Mouse (Mus musculus): ENCODE results near the gene Rpl36. TPM values are rescaled to one million over a fixed set of nuclear protein-coding genes. Genes with fewer than 3 reads are reported as not detected.
A peak's percentile ranks its signal among the peaks of the same experiment; 100 is the strongest.
"Not testable (repeated sequence)": the region's sequence is repeated elsewhere in the genome, so short reads cannot be mapped to it uniquely, and the experiment has no call there.

The Rpl36 gene
- polyA plus RNA-seq, 1 experiment from 2014 or later, result 2,447 TPM

DNA sequence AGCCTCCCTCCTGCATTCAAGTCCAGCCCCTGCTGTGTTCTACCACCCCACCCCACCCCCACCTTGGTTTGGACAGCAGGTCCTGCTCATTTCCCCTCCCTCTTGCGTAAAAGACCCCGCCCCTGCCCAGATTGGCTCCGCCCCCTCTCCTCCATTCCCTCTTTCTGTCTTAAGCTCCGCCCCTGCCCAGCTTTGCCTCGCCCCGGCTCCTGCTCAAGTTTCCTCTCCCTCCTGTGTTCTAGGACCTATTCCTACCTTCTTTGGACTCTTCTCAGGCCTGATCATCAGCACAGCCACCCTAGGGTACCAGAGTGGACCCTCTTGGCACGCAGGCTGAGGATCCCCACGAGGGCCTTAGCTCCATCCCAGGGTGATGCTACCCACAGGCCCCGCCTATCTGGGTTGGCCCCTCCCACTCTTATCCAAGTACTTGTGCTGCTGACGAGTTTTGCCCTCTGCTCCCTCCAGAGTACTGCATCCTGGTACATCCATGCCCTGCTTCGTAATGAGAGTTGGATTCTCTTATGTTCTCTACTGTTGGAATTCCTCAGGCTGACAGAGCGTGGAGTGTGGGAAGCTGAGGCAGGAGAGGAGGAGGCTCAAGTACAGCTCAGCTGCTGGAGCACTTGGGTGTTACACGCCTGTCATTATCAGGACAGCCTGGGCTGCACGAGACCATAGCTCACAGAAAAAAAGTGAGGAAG lies 1.2 kb upstream of the Rpl36 start:
- no peaks in the 10 kb centered on the region for H3K27me3 ChIP-seq (ENCODE audit: control insufficient read depth, insufficient read depth, low read length)
- no peak overlapping the region for H3K9ac ChIP-seq (replicated peaks; ENCODE audit: low read depth, low read length)
- no peak for ATAC-seq (ENCODE audit: insufficient number of reproducible peaks, insufficient read depth, low FRiP score, low read depth)
- H3K4me2 ChIP-seq (replicated peaks; ENCODE audit: low read depth, low read length), result no peak overlapping the region
- H3K9me3 ChIP-seq (ENCODE audit: control insufficient read depth, low read depth, low read length), result no peaks in the 10 kb centered on the region
- peaks cover 24% of the 10 kb centered on the region; the same call in 1 of the 2 replicates for H3K4me1 ChIP-seq (ENCODE audit: control insufficient read depth, insufficient read depth, low read length)
- peaks cover 36% of the 10 kb centered on the region for H3K36me3 ChIP-seq (ENCODE audit: control insufficient read depth, insufficient read depth, low read length)
- H3K27ac ChIP-seq (ENCODE audit: low read length), result no peak overlapping the region
- 15% methylated on average over 14 of the region's 14 CpGs for WGBS
- H3K4me3 ChIP-seq (ENCODE audit: low read depth, low read length), result no peak overlapping the region

DNA sequence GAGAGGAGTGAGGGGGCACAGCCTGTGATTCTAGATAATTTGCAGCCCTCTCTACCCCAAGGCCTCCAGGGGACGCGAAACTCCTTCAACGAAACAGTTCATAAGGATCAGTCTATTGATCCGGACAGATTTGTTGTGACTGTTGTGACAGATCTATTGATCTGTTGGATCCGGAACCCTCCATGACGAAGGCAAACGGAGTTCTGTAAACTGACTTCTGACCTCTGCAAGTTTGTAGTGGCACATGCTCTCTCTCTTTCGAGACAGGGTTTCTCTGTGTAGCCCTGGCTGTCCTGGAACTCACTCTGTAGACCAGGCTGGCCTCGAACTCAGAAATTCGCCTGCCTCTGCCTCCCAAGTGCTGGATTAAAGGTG lies 664 bp upstream of the Rpl36 start:
- not testable (repeated sequence) for H3K9me3 ChIP-seq (ENCODE audit: control insufficient read depth, low read depth, low read length); ATAC-seq (ENCODE audit: insufficient number of reproducible peaks, insufficient read depth, low FRiP score, low read depth); H3K4me2 ChIP-seq (replicated peaks; ENCODE audit: low read depth, low read length); H3K4me3 ChIP-seq (ENCODE audit: low read depth, low read length); H3K27ac ChIP-seq (ENCODE audit: low read length); H3K27me3 ChIP-seq (ENCODE audit: control insufficient read depth, insufficient read depth, low read length); H3K9ac ChIP-seq (replicated peaks; ENCODE audit: low read depth, low read length)
- peaks cover 24% of the 10 kb centered on the region; the same call in 1 of the 2 replicates for H3K4me1 ChIP-seq (ENCODE audit: control insufficient read depth, insufficient read depth, low read length)
- 68% methylated on average over 10 of the region's 10 CpGs for WGBS
- peaks cover 32% of the 10 kb centered on the region for H3K36me3 ChIP-seq (ENCODE audit: control insufficient read depth, insufficient read depth, low read length)

DNA sequence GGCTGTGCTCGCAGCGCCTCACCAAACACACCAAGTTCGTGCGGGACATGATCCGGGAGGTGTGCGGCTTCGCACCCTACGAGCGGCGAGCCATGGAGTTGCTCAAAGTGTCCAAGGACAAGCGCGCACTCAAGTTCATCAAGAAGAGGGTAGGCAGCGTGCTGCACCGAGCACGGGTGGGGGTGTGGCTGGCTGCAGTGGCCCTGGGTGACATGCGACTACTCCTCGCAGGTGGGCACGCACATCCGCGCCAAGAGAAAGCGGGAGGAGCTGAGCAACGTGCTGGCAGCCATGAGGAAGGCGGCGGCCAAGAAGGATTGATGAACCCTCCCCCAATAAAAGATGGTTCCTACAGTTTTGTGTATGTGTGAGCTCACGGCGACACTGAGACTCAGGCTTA lies 677 bp downstream of the Rpl36 start:
- ATAC-seq (ENCODE audit: insufficient number of reproducible peaks, insufficient read depth, low FRiP score, low read depth); H3K27me3 ChIP-seq (ENCODE audit: control insufficient read depth, insufficient read depth, low read length); H3K9me3 ChIP-seq (ENCODE audit: control insufficient read depth, low read depth, low read length): not testable (repeated sequence)
- Histone ChIP-seq H3K4me1 (ENCODE audit: control insufficient read depth, insufficient read depth, low read length) (peaks cover 15% of the 10 kb centered on the region; the same call in 1 of the 2 replicates), H3K4me2 (replicated peaks; ENCODE audit: low read depth, low read length) (peak overlapping the region; percentile 89), H3K27ac (ENCODE audit: low read length) (peak overlapping the region; percentile 80), H3K36me3 (ENCODE audit: control insufficient read depth, insufficient read depth, low read length) (peaks cover 38% of the 10 kb centered on the region), H3K9ac (replicated peaks; ENCODE audit: low read depth, low read length) (peak overlapping the region; percentile 83), H3K4me3 (ENCODE audit: low read depth, low read length) (peak overlapping the region; percentile 70)
- WGBS, result under 1% methylated on average over 26 of the region's 26 CpGs

DNA sequence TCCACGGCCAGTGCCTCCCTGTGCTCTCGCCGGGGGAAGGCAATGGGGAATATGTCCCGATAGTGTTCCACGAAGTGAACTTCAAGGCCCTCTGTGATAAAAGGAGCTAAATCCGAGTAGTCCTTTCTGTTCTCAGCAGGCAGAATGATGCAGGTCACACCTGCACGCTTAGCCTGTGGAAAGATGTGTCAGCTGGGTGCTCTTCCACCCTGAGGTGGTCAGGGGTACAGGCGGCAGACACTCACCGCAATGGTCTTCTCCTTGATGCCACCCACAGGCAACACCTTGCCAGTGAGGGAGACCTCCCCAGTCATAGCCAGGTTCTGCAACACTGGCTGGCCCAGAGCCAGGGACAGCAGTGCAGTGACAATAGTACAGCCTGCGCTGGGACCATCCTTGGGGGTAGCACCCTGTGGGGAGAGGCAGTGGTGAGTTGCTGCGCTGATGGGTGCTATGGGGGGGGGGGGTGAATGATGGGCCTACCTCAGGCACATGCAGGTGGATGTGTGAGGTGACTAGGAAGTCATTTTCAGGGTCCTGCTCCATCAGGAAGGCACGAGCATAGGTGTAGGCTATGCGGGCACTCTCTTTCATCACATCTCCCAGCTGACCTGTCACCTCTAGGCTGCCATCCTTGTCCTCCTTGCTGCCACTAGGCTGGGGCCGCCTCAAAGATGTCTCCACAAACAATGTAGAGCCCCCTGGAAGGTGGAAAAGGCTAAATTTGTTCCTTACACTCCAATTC lies 1.3 kb downstream of the Rpl36 start:
- Histone ChIP-seq H3K4me1 (ENCODE audit: control insufficient read depth, insufficient read depth, low read length) (peaks cover 15% of the 10 kb centered on the region; the same call in 1 of the 2 replicates), H3K4me2 (replicated peaks; ENCODE audit: low read depth, low read length) (peak overlapping the region; percentile 89), H3K4me3 (ENCODE audit: low read depth, low read length) (peak overlapping the region; percentile 70), H3K9ac (replicated peaks; ENCODE audit: low read depth, low read length) (peak overlapping the region; percentile 83), H3K9me3 (ENCODE audit: control insufficient read depth, low read depth, low read length) (no peaks in the 10 kb centered on the region), H3K27me3 (ENCODE audit: control insufficient read depth, insufficient read depth, low read length) (no peaks in the 10 kb centered on the region), H3K27ac (ENCODE audit: low read length) (no peak overlapping the region; the same call in 1 of the 2 replicates), H3K36me3 (ENCODE audit: control insufficient read depth, insufficient read depth, low read length) (peaks cover 42% of the 10 kb centered on the region)
- WGBS, result 27% methylated on average over 14 of the region's 14 CpGs
- no peak for ATAC-seq (ENCODE audit: insufficient number of reproducible peaks, insufficient read depth, low FRiP score, low read depth)

DNA sequence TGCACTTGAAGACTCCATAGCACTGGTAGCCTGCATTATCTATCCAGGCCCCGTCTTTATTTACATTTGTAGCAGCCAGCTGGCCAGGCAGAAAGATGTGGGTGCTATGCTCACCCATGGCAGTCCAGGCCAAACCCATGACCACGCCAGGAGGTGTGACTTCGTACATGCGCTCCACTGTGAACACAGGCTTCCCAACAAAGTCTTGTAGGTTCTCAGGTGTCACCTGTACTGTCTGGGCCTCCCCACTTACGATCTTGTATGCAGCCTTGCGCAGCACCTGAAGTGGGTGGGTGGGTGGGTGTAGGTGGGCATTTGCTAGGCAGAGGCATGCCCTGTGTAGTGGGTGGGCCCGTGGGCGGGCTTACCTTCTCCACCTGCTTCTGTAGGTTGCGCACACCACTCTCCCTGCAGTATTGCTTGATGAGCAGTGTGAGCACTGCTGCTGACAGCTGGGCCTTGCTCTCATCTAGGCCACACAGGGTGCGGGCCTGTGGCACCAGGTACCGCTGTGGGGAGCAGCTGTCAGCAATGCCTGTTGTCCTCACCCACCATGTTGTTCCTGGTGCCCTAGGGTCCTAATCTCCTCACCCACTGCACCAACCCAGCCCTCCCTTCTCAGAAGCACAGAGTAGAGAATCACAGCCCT lies 2.0 kb downstream of the Rpl36 start:
- peak overlapping the region; percentile 89 for H3K4me2 ChIP-seq (replicated peaks; ENCODE audit: low read depth, low read length)
- H3K4me1 ChIP-seq (ENCODE audit: control insufficient read depth, insufficient read depth, low read length), result peaks cover 15% of the 10 kb centered on the region; the same call in 1 of the 2 replicates
- ATAC-seq (ENCODE audit: insufficient number of reproducible peaks, insufficient read depth, low FRiP score, low read depth), result no peak
- peak overlapping the region; percentile 83; the same call in 1 of the 2 replicates for H3K9ac ChIP-seq (replicated peaks; ENCODE audit: low read depth, low read length)
- no peaks in the 10 kb centered on the region for H3K27me3 ChIP-seq (ENCODE audit: control insufficient read depth, insufficient read depth, low read length)
- H3K4me3 ChIP-seq (ENCODE audit: low read depth, low read length), result peak overlapping the region; percentile 70; the same call in 1 of the 2 replicates
- H3K9me3 ChIP-seq (ENCODE audit: control insufficient read depth, low read depth, low read length), result no peaks in the 10 kb centered on the region
- H3K36me3 ChIP-seq (ENCODE audit: control insufficient read depth, insufficient read depth, low read length), result peaks cover 49% of the 10 kb centered on the region
- whole genome bisulfite sequencing, result 77% methylated on average over 11 of the region's 11 CpGs
- H3K27ac ChIP-seq (ENCODE audit: low read length), result no peak overlapping the region

DNA sequence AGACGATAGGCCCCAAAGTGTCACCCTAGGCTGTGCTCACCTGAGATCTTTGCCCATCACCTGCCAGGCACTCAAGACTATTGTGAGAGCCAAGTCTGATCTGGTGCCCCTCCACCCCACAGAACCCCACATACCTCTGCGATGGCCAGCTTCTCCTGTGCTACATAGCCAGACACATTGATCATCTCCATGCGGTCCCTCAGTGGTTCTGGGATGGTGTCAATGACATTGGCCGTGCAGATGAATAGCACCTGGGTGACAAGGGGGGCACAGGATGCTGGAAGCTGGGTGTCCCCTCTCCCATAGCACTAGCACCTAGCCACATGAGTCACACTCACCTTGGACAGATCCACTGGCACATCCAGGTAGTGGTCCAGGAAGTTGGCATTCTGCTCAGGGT lies 2.6 kb downstream of the Rpl36 start:
- H3K27ac ChIP-seq (ENCODE audit: low read length), result no peak overlapping the region
- no peak overlapping the region for H3K4me3 ChIP-seq (ENCODE audit: low read depth, low read length)
- H3K4me2 ChIP-seq (replicated peaks; ENCODE audit: low read depth, low read length), result no peak overlapping the region
- H3K9me3 ChIP-seq (ENCODE audit: control insufficient read depth, low read depth, low read length), result no peaks in the 10 kb centered on the region
- peaks cover 55% of the 10 kb centered on the region for H3K36me3 ChIP-seq (ENCODE audit: control insufficient read depth, insufficient read depth, low read length)
- no peaks in the 10 kb centered on the region for H3K27me3 ChIP-seq (ENCODE audit: control insufficient read depth, insufficient read depth, low read length)
- no peak overlapping the region for H3K9ac ChIP-seq (replicated peaks; ENCODE audit: low read depth, low read length)
- peaks cover 15% of the 10 kb centered on the region; the same call in 1 of the 2 replicates for H3K4me1 ChIP-seq (ENCODE audit: control insufficient read depth, insufficient read depth, low read length)
- 85% methylated on average over 4 of the region's 4 CpGs for WGBS
- no peak for ATAC-seq (ENCODE audit: insufficient number of reproducible peaks, insufficient read depth, low FRiP score, low read depth)

DNA sequence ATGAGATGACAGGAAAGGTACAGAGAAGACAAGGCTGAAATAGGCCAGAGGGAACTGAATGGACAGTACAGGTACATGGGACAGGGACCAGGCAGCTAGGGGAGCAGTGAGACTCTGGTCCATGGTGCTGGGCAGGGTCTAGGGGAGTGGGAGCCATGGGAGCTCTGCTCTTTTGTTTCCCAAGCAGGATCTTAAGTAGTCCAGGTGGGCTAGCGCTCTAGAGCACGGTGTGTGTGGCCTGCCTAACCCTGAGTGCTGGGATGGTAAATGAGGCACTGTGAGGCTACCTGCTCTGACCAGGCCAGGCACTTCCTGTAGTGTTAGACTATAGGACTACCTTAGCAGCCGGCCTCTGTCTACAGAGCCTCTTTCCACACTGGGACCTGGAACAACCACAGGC lies 3.5 kb downstream of the Rpl36 start:
- ATAC-seq (ENCODE audit: insufficient number of reproducible peaks, insufficient read depth, low FRiP score, low read depth), result no peak
- H3K9me3 ChIP-seq (ENCODE audit: control insufficient read depth, low read depth, low read length), result no peaks in the 10 kb centered on the region
- no peaks in the 10 kb centered on the region for H3K27me3 ChIP-seq (ENCODE audit: control insufficient read depth, insufficient read depth, low read length)
- no peak overlapping the region for H3K4me2 ChIP-seq (replicated peaks; ENCODE audit: low read depth, low read length)
- no peak overlapping the region for H3K9ac ChIP-seq (replicated peaks; ENCODE audit: low read depth, low read length)
- H3K4me3 ChIP-seq (ENCODE audit: low read depth, low read length), result no peak overlapping the region
- WGBS, result 76% methylated on average over 3 of the region's 3 CpGs
- peaks cover 12% of the 10 kb centered on the region; the same call in 1 of the 2 replicates for H3K4me1 ChIP-seq (ENCODE audit: control insufficient read depth, insufficient read depth, low read length)
- peaks cover 59% of the 10 kb centered on the region for H3K36me3 ChIP-seq (ENCODE audit: control insufficient read depth, insufficient read depth, low read length)
- no peak overlapping the region for H3K27ac ChIP-seq (ENCODE audit: low read length)

DNA sequence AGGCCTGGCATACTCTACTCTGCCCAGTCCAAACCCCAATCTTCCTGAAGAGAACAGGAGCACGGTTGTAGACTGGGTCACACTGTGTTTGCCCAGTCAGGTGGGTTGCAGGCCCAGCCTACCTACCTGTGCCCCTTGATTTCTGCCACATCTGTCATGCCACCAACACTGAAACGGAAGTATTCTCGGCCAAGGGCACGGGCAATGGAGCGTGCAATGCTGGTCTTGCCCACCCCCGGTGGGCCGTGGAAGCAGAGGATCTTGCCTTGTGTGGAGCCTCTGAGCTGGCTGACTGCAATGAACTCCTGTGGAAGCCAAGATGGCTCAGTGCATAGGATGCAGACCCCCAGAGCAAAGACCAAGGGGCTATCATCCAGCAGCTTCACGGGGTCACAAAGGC lies 4.4 kb downstream of the Rpl36 start:
- 89% methylated on average over 8 of the region's 8 CpGs for WGBS
- H3K36me3 ChIP-seq (ENCODE audit: control insufficient read depth, insufficient read depth, low read length), result peaks cover 61% of the 10 kb centered on the region
- H3K27me3 ChIP-seq (ENCODE audit: control insufficient read depth, insufficient read depth, low read length), result no peaks in the 10 kb centered on the region
- H3K4me3 ChIP-seq (ENCODE audit: low read depth, low read length), result no peak overlapping the region
- no peak overlapping the region for H3K9ac ChIP-seq (replicated peaks; ENCODE audit: low read depth, low read length)
- H3K4me2 ChIP-seq (replicated peaks; ENCODE audit: low read depth, low read length), result no peak overlapping the region
- H3K9me3 ChIP-seq (ENCODE audit: control insufficient read depth, low read depth, low read length), result no peaks in the 10 kb centered on the region
- no peak overlapping the region for H3K27ac ChIP-seq (ENCODE audit: low read length)
- peaks cover 12% of the 10 kb centered on the region; the same call in 1 of the 2 replicates for H3K4me1 ChIP-seq (ENCODE audit: control insufficient read depth, insufficient read depth, low read length)
- ATAC-seq (ENCODE audit: insufficient number of reproducible peaks, insufficient read depth, low FRiP score, low read depth), result no peak
